ENCODE assay signal across 19 mouse cellular contexts in the genomic region with DNA sequence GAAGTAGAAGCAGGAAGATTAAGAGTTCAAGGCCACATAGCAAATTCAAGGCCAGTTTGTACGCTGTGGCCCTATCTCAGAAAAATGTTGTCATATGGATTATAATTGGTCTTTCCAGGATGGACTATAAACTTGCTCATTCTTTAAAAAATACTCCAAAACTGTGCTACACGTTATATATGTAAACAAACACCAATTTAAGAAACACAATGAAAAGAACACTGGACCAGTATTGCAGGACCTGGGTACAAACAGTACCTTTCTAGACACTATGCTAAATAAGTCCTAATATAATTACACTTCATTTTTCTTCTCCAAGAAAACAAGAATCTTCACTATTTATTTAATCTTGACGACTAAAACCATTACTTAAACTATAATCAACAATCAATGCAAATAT. TPM values are rescaled to one million over a fixed set of nuclear protein-coding genes. Genes with fewer than 3 reads are reported as not detected.
DNase-seq lines count a peak whose midpoint lies in the region; ATAC-seq and TF ChIP-seq lines count a peak whose summit lies in the region.
"Had no signal": no experiment of that assay in that cellular context is flagged by ENCODE, and none has a peak within 500 bp of the region (broad histone marks: within the 10 kb centered on the region; RNA-seq: fewer than 3 reads in every experiment).

No protein-coding gene starts in this region.

- no peaks in the 10 kb centered on the region for H3K27me3 ChIP-seq in kidney, postnatal 0 days (ENCODE audit: insufficient read depth, low read length)
- no peaks in the 10 kb centered on the region for H3K27me3 ChIP-seq in intestine, embryonic 15.5 days (replicated peaks)
- no peaks in the 10 kb centered on the region for H3K27me3 ChIP-seq in intestine, embryonic 16.5 days (replicated peaks; ENCODE audit: control insufficient read depth, insufficient read depth, low read length)
- no peaks in the 10 kb centered on the region for H3K27me3 ChIP-seq in small intestine, adult 2 months (ENCODE audit: control insufficient read depth, insufficient read depth, low read length)
- no peaks in the 10 kb centered on the region for H3K27me3 ChIP-seq in midbrain, embryonic 15.5 days (replicated peaks)
- H3K27me3 ChIP-seq: embryonic facial prominence, embryonic 12.5 days; forebrain, embryonic 13.5 days; forebrain, embryonic 15.5 days had no signal

- WGBS in kidney, postnatal 0 days, result 87% methylated on average over 3 of the region's 3 CpGs
- 67% methylated on average over 3 of the region's 3 CpGs for WGBS in intestine, embryonic 15.5 days
- 58% methylated on average over 3 of the region's 3 CpGs for WGBS in intestine, embryonic 16.5 days
- 25% methylated on average over 3 of the region's 3 CpGs for WGBS in small intestine, adult 2 months
- WGBS in midbrain, embryonic 15.5 days, result 93% methylated on average over 3 of the region's 3 CpGs

- ATAC-seq in kidney, postnatal 0 days (replicated peaks; ENCODE audit: low FRiP score, low read depth), result no peak
- ATAC-seq in intestine, embryonic 15.5 days, result peak; percentile 58; the same call in 1 of the 2 replicates
- peak; percentile 61 for ATAC-seq in intestine, embryonic 16.5 days
- ATAC-seq in midbrain, embryonic 15.5 days (replicated peaks), result no peak
- ATAC-seq: forebrain, embryonic 13.5 days; forebrain, embryonic 15.5 days had no signal

- no peaks in the 10 kb centered on the region for H3K36me3 ChIP-seq in kidney, postnatal 0 days (ENCODE audit: insufficient read depth, low read length)
- H3K36me3 ChIP-seq in intestine, embryonic 15.5 days, result no peaks in the 10 kb centered on the region
- H3K36me3 ChIP-seq in intestine, embryonic 16.5 days (ENCODE audit: control insufficient read depth, insufficient read depth, low read length), result no peaks in the 10 kb centered on the region
- no peaks in the 10 kb centered on the region for H3K36me3 ChIP-seq in small intestine, adult 2 months (ENCODE audit: control insufficient read depth, insufficient read depth, low read length)
- H3K36me3 ChIP-seq in midbrain, embryonic 15.5 days (replicated peaks), result no peaks in the 10 kb centered on the region
- H3K36me3 ChIP-seq: embryonic facial prominence, embryonic 12.5 days; forebrain, embryonic 15.5 days had no signal

- H3K27ac ChIP-seq in kidney, postnatal 0 days, result 0 out of 2 replicates have a peak overlapping the region, but pooled peaks have one; percentile 25
- peak overlapping the region; percentile 13; the same call in 1 of the 2 replicates for H3K27ac ChIP-seq in intestine, embryonic 15.5 days
- H3K27ac ChIP-seq in intestine, embryonic 16.5 days (ENCODE audit: low read length), result peak overlapping the region; percentile 51; the same call in 1 of the 2 replicates
- H3K27ac ChIP-seq in small intestine, adult 2 months (ENCODE audit: insufficient read depth, low read depth, low read length), result peak overlapping the region; percentile 88
- H3K27ac ChIP-seq in midbrain, embryonic 15.5 days, result no peak overlapping the region
- H3K27ac ChIP-seq: embryonic facial prominence, embryonic 10.5 days; embryonic facial prominence, embryonic 12.5 days; forebrain, embryonic 13.5 days; forebrain, embryonic 15.5 days had no signal

- H3K4me1 ChIP-seq in kidney, postnatal 0 days (replicated peaks; ENCODE audit: insufficient read depth, low read length), result no peaks in the 10 kb centered on the region
- 0 out of 2 replicates have a peak, but pooled peaks cover 3% of the 10 kb centered on the region for H3K4me1 ChIP-seq in intestine, embryonic 15.5 days (replicated peaks)
- H3K4me1 ChIP-seq in intestine, embryonic 16.5 days (ENCODE audit: control insufficient read depth, insufficient read depth, low read length), result peaks cover 12% of the 10 kb centered on the region; the same call in 1 of the 2 replicates
- H3K4me1 ChIP-seq in small intestine, adult 2 months (ENCODE audit: control insufficient read depth, insufficient read depth, insufficient read length, low read length), result peaks cover 18% of the 10 kb centered on the region; the same call in 1 of the 2 replicates
- H3K4me1 ChIP-seq in midbrain, embryonic 15.5 days, result no peaks in the 10 kb centered on the region
- H3K4me1 ChIP-seq: embryonic facial prominence, embryonic 10.5 days; embryonic facial prominence, embryonic 12.5 days; forebrain, embryonic 13.5 days; forebrain, embryonic 15.5 days had no signal

- TF ChIP-seq CTCF in kidney, postnatal 0 days (IDR thresholded peaks at IDR 0.05; ENCODE audit: low read depth), result no peak
- no peak for TF ChIP-seq CTCF in small intestine, adult 2 months (IDR thresholded peaks at IDR 0.05; ENCODE audit: extremely low read depth, insufficient read length, insufficient replicate concordance, low read depth, low read length)

- TF ChIP-seq POLR2A in small intestine, adult 2 months (IDR thresholded peaks at IDR 0.05; ENCODE audit: low read depth, low read length), result no peak

- no peaks in the 10 kb centered on the region for H3K9me3 ChIP-seq in kidney, postnatal 0 days (replicated peaks; ENCODE audit: low read length)
- no peaks in the 10 kb centered on the region for H3K9me3 ChIP-seq in intestine, embryonic 15.5 days
- H3K9me3 ChIP-seq in intestine, embryonic 16.5 days (ENCODE audit: control insufficient read depth, low read length), result no peaks in the 10 kb centered on the region
- no peaks in the 10 kb centered on the region for H3K9me3 ChIP-seq in midbrain, embryonic 15.5 days
- H3K9me3 ChIP-seq: embryonic facial prominence, embryonic 10.5 days; embryonic facial prominence, embryonic 12.5 days; forebrain, embryonic 13.5 days; forebrain, embryonic 15.5 days had no signal

- no peak overlapping the region for H3K4me3 ChIP-seq in kidney, postnatal 0 days (replicated peaks; ENCODE audit: low read depth, low read length)
- H3K4me3 ChIP-seq in intestine, embryonic 15.5 days (replicated peaks), result no peak overlapping the region
- H3K4me3 ChIP-seq in intestine, embryonic 16.5 days (ENCODE audit: low read length), result no peak overlapping the region
- H3K4me3 ChIP-seq in small intestine, adult 2 months (ENCODE audit: low read depth, low read length), result no peak overlapping the region
- H3K4me3 ChIP-seq in midbrain, embryonic 15.5 days, result no peak overlapping the region
- H3K4me3 ChIP-seq: embryonic facial prominence, embryonic 10.5 days; embryonic facial prominence, embryonic 12.5 days; forebrain, embryonic 13.5 days; forebrain, embryonic 15.5 days had no signal

- no peak overlapping the region for H3K4me2 ChIP-seq in kidney, postnatal 0 days (ENCODE audit: low read length)
- no peak overlapping the region for H3K4me2 ChIP-seq in intestine, embryonic 15.5 days (replicated peaks)
- no peak overlapping the region for H3K4me2 ChIP-seq in intestine, embryonic 16.5 days (ENCODE audit: low read depth, low read length)
- H3K4me2 ChIP-seq in midbrain, embryonic 15.5 days, result no peak overlapping the region
- H3K4me2 ChIP-seq: embryonic facial prominence, embryonic 12.5 days; forebrain, embryonic 13.5 days; forebrain, embryonic 15.5 days had no signal

- no peak for DNase-seq in kidney, postnatal 0 days (ENCODE audit: low spot score)
- DNase-seq in kidney, postnatal 36 days, result no peak
- DNase-seq in adrenal gland, postnatal 36 days, result no peak
- DNase-seq: adrenal gland, adult 2 months; adrenal gland, postnatal 10 days; adrenal gland, postnatal 25 days; cerebellum, adult 11-12 months; cerebellum, adult 2 months; cerebellum, adult 9-10 months; cerebellum, postnatal 10 days; cerebellum, postnatal 25 days had no signal

- H3K9ac ChIP-seq in kidney, postnatal 0 days (ENCODE audit: low read depth, low read length), result no peak overlapping the region
- H3K9ac ChIP-seq in intestine, embryonic 15.5 days, result no peak overlapping the region
- H3K9ac ChIP-seq in intestine, embryonic 16.5 days (ENCODE audit: low read depth, low read length), result no peak overlapping the region
- H3K9ac ChIP-seq in midbrain, embryonic 15.5 days, result no peak overlapping the region
- H3K9ac ChIP-seq: embryonic facial prominence, embryonic 12.5 days; forebrain, embryonic 13.5 days; forebrain, embryonic 15.5 days had no signal

RNA-seq across cellular contexts. Expression of a gene that starts 11.6 kb away (rescaled TPM):
- 13.8 and 16.1 TPM in 2 replicates for polyA plus RNA-seq in kidney, postnatal 0 days (2015; fragmentation: Nextera tagmentation; extraction: Ambion mirVana)
- polyA plus RNA-seq in intestine, embryonic 15.5 days (2015; fragmentation: Nextera tagmentation; extraction: Ambion mirVana), result 22.3 and 24.5 TPM in 2 replicates
- polyA plus RNA-seq in intestine, embryonic 16.5 days (2015; fragmentation: Nextera tagmentation; extraction: Ambion mirVana), result 22.7 and 23.2 TPM in 2 replicates
- 1.4 and 1.6 TPM in 2 replicates for polyA plus RNA-seq in small intestine, adult 2 months (2012; rRNA removed)
- polyA plus RNA-seq in midbrain, embryonic 15.5 days (2015; fragmentation: Nextera tagmentation; extraction: Ambion mirVana), result 16.8 and 17.9 TPM in 2 replicates
- 10 to 100 TPM; 36.5 to 36.7 TPM for total RNA-seq in adrenal gland, postnatal 36 days (2021)

Comparison
In these comparisons a context has a peak if more than half of its experiments do, and no peak if none do; other contexts are left out.
1. ATAC-seq: peak in intestine, embryonic 15.5 days (single experiment) and intestine, embryonic 16.5 days (single experiment); none in kidney, postnatal 0 days (single experiment) and midbrain, embryonic 15.5 days (single experiment).